Mouse (Mus musculus) ES-Bruce4 (cell line): ENCODE data around the gene Prkn. TPM values are rescaled to one million over a fixed set of nuclear protein-coding genes. Genes with fewer than 3 reads are reported as not detected.

Source experiments
- H3K27ac ChIP-seq: 2 replicates; pipeline ENCODE4 v1.5.1; 2012; ENCODE audit warnings: low read length, inconsistent platforms; ENCODE audit not compliant: insufficient read depth
- H3K27me3 ChIP-seq: 2 replicates; pipeline ENCODE4 v1.6.1; 2012; ENCODE audit warnings: mild to moderate bottlenecking, low read length, inconsistent platforms; ENCODE audit not compliant: control insufficient read depth, poor library complexity, insufficient read depth, severe bottlenecking
- H3K36me3 ChIP-seq: 2 replicates; pipeline ENCODE4 v1.6.1; 2012; ENCODE audit warnings: inconsistent platforms, mild to moderate bottlenecking, low read length, moderate library complexity; ENCODE audit not compliant: control insufficient read depth, poor library complexity, insufficient read depth, severe bottlenecking
- H3K4me1 ChIP-seq: one replicate; pipeline ENCODE4 v1.8.1; 2011; ENCODE audit warnings: low read length; ENCODE audit not compliant: control insufficient read depth, insufficient read depth
- H3K4me3 ChIP-seq: 2 replicates; pipeline ENCODE4 v1.5.1; 2011; ENCODE audit warnings: low read depth, mild to moderate bottlenecking, low read length
- H3K9ac ChIP-seq: 2 replicates; pipeline ENCODE4 v1.6.1; 2012; ENCODE audit warnings: low read depth, mild to moderate bottlenecking, inconsistent platforms; ENCODE audit not compliant: poor library complexity, severe bottlenecking
- H3K9me3 ChIP-seq: replicated peaks from 2 replicates; pipeline ENCODE4 v1.6.1; 2012; ENCODE audit warnings: mild to moderate bottlenecking, low read length, inconsistent platforms; ENCODE audit not compliant: control insufficient read depth, poor library complexity, insufficient read depth, severe bottlenecking
- CTCF ChIP-seq: IDR thresholded peaks from one replicate; pipeline ENCODE4 v1.8.1; 2011; ENCODE audit warnings: low read depth, low read length
- EP300 ChIP-seq: IDR thresholded peaks from 2 replicates; pipeline ENCODE4 v1.6.1; 2011; ENCODE audit warnings: low read depth, low read length; ENCODE audit not compliant: insufficient read depth
- POLR2A ChIP-seq: IDR thresholded peaks from one replicate; pipeline ENCODE4 v1.8.1; 2011; ENCODE audit warnings: low read length; ENCODE audit not compliant: insufficient read depth
- polyA plus RNA-seq: library from polyadenylated mRNA; stranded (reverse); fragments of >200 nt; gene quantifications from 2 replicates; pipeline ENCODE4 v1.2.4, GENCODE M21; 2011; ENCODE audit warnings: low read depth; ENCODE audit not compliant: missing spikeins, insufficient read depth, insufficient read length

Gene Prkn
- polyA plus RNA-seq, 1 experiment: 1.5 TPM

- Histone ChIP-seq H3K9me3 (no peaks in the 10 kb centered on the region), H3K4me1 (no peaks in the 10 kb centered on the region), H3K36me3 (no peaks in the 10 kb centered on the region), H3K9ac (no peak overlapping the region), H3K27me3 (no peaks in the 10 kb centered on the region), H3K4me3 (no peak overlapping the region), H3K27ac (no peak overlapping the region)
- TF ChIP-seq CTCF: no peak
- TF ChIP-seq POLR2A: no peak
- TF ChIP-seq EP300: no peak
Observed at GRCm38 (mm10) chr17:11661898-11662297, 821.7 kb downstream of the Prkn start.

- Histone ChIP-seq H3K4me3 (no peak overlapping the region), H3K9ac (no peak overlapping the region), H3K9me3 (no peaks in the 10 kb centered on the region), H3K36me3 (no peaks in the 10 kb centered on the region), H3K27ac (no peak overlapping the region), H3K4me1 (peaks cover 4% of the 10 kb centered on the region), H3K27me3 (no peaks in the 10 kb centered on the region)
- TF ChIP-seq CTCF (no peak), POLR2A (no peak), EP300 (no peak)
Observed at GRCm38 (mm10) chr17:11663437-11663836, 823.3 kb downstream of the Prkn start.

- TF ChIP-seq POLR2A: no peak
- no peak for TF ChIP-seq EP300
- no peak for TF ChIP-seq CTCF
- Histone ChIP-seq H3K27ac (no peak overlapping the region), H3K36me3 (no peaks in the 10 kb centered on the region), H3K4me1 (peaks cover 4% of the 10 kb centered on the region), H3K27me3 (no peaks in the 10 kb centered on the region), H3K9me3 (no peaks in the 10 kb centered on the region), H3K9ac (no peak overlapping the region), H3K4me3 (no peak overlapping the region)
Observed at GRCm38 (mm10) chr17:11664610-11665345, 824.6 kb downstream of the Prkn start.

GRCm38 (mm10) chr17:11679716-11680115 lies 839.5 kb downstream of the Prkn start:
- Histone ChIP-seq H3K4me3 (no peak overlapping the region), H3K27ac (no peak overlapping the region), H3K9me3 (no peaks in the 10 kb centered on the region), H3K36me3 (no peaks in the 10 kb centered on the region), H3K4me1 (no peaks in the 10 kb centered on the region), H3K27me3 (no peaks in the 10 kb centered on the region), H3K9ac (no peak overlapping the region)
- no peak for TF ChIP-seq POLR2A
- no peak for TF ChIP-seq EP300
- TF ChIP-seq CTCF: no peak

GRCm38 (mm10) chr17:11680456-11680855 lies 840.3 kb downstream of the Prkn start:
- Histone ChIP-seq H3K4me3 (no peak overlapping the region), H3K4me1 (no peaks in the 10 kb centered on the region), H3K27me3 (no peaks in the 10 kb centered on the region), H3K9ac (no peak overlapping the region), H3K9me3 (no peaks in the 10 kb centered on the region), H3K36me3 (no peaks in the 10 kb centered on the region), H3K27ac (no peak overlapping the region)
- TF ChIP-seq EP300 (no peak), CTCF (no peak), POLR2A (no peak)

- Histone ChIP-seq H3K4me3 (no peak overlapping the region), H3K4me1 (no peaks in the 10 kb centered on the region), H3K27ac (no peak overlapping the region), H3K36me3 (no peaks in the 10 kb centered on the region), H3K27me3 (no peaks in the 10 kb centered on the region), H3K9me3 (no peaks in the 10 kb centered on the region), H3K9ac (no peak overlapping the region)
- TF ChIP-seq POLR2A (no peak), EP300 (no peak), CTCF (no peak)
Observed at GRCm38 (mm10) chr17:11681825-11682372, 841.7 kb downstream of the Prkn start.
